Mouse (Mus musculus): Measurements from ENCODE around the gene Son.

DNA sequence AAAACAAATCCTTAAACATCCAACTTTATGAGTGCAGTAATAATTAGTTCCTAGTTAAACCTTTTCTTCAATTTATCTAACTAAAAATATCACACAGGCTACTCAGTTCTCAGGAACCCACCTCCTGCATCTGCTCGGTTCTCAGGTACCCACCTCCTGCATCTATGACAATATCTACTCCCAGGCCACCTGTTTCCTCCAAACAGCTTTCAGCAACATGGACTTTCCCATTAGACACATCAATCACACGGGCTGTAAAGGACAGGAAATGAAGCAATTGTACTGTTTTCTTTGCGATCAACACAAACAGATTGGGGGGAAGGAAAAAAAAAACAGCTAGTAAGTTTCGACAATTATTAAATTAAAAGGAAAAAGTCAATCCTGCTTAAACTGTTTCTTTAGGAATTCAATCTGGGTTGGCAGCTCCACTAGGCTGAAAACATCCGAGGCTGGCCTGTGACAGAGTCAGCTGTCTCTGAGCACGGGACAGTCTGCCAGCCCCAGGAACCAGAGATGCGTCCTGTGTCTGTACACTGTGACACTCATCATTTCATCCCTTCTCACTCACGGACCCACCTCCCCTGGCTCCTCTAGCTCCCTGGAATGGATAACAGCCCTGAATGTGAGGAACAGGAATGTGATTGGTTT, 47.9 kb downstream of the Son start:
- TF ChIP-seq GATA1 (IDR thresholded peaks at IDR 0.05; ENCODE audit: borderline replicate concordance, low read length), result no peak
- no peak for TF ChIP-seq FLI1 (IDR thresholded peaks at IDR 0.05; ENCODE audit: low read length)
